Mouse (Mus musculus) forebrain, embryonic 16.5 days (tissue): ENCODE results near the gene Map2k6. TPM values are rescaled to one million over a fixed set of nuclear protein-coding genes. Genes with fewer than 3 reads are reported as not detected.
"Not testable (repeated sequence)": the region's sequence is repeated elsewhere in the genome, so short reads cannot be mapped to it uniquely, and the experiment has no call there.

Experiments
- ATAC-seq: fragments of 200-750 bp; cut with Nextera tagmentation; 2 replicates; pipeline ENCODE4 v1.8.0; 2017; ENCODE audit warnings: mild to moderate bottlenecking, moderate library complexity
- H3K27ac ChIP-seq: fragments of 300-500 bp; sonication (generic); 2 replicates; pipeline ENCODE4 v1.5.1; 2014; ENCODE audit warnings: low read length, control low read depth
- H3K27me3 ChIP-seq: fragments of 300-500 bp; sonication (generic); replicated peaks from 2 replicates; pipeline ENCODE4 v1.6.1; 2014; ENCODE audit warnings: low read length; ENCODE audit not compliant: control insufficient read depth, insufficient read depth
- H3K36me3 ChIP-seq: fragments of 300-500 bp; sonication (generic); 2 replicates; pipeline ENCODE4 v1.6.1; 2014; ENCODE audit not compliant: control insufficient read depth, insufficient read depth
- H3K4me1 ChIP-seq: fragments of 300-500 bp; sonication (generic); replicated peaks from 2 replicates; pipeline ENCODE4 v1.6.1; 2014; ENCODE audit warnings: low read length; ENCODE audit not compliant: control insufficient read depth, insufficient read depth
- H3K4me2 ChIP-seq: fragments of 300-500 bp; sonication (generic); 2 replicates; pipeline ENCODE4 v1.6.1; 2014; ENCODE audit warnings: mild to moderate bottlenecking, low read length, control low read depth
- H3K4me3 ChIP-seq: fragments of 300-500 bp; sonication (generic); replicated peaks from 2 replicates; pipeline ENCODE4 v1.5.1; 2014; ENCODE audit warnings: mild to moderate bottlenecking, low read length, control low read depth
- H3K9ac ChIP-seq: fragments of 300-500 bp; sonication (generic); replicated peaks from 2 replicates; pipeline ENCODE4 v1.6.1; 2014; ENCODE audit warnings: low read depth, low read length, control low read depth
- H3K9me3 ChIP-seq: fragments of 300-500 bp; sonication (generic); 2 replicates; pipeline ENCODE4 v1.6.1; 2016; ENCODE audit warnings: low read length; ENCODE audit not compliant: control insufficient read depth
- WGBS: fragments of 180-500 bp; shearing (Covaris S2); extraction: QIAGEN DNeasy Blood & Tissue Kit; methylation state at CpG from one replicate; pipeline ENCODE4 v1.1.7; 2014; 5-methylcytosine and 5-hydroxymethylcytosine counted together
- polyA plus RNA-seq: library from polyadenylated mRNA; unstranded; fragments of >200 nt; fragmentation: Nextera tagmentation; extraction: Ambion mirVana; gene quantifications from 2 replicates; pipeline ENCODE4 v1.2.1, GENCODE M21; 2015

Gene Map2k6
- 44.7 and 51.7 TPM in 2 replicates for polyA plus RNA-seq

DNA sequence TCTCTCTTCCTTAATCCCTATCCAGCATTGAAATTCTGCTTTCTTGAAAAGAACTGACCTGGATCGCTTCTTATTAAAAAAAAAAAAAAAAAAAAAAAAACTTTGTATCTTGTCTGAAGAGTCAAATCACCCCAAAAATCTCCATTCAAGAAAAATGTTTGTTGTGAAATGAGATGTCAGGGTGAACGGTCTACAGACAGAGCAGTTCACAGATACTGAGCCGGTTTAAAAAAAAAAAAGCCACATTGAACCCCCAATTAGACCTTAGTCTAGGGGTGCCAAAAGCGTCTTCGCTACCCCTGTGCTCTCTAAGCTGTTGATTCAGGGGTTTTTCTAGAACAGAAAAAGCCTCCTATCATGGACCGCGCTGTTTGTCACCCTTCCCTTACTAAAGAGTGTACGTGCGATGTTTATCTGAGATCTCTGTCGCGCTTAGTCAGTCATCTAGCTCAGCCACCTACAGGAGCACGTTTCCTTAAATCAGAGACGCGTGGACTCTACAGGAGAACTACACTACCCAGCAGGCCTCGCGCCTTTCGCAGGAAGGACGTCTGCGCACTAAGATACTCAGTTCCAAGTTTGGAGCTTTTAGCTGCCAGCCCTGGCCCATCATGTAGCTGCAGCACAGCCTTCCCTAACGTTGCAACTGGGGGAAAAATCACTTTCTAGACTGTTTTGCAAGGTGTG lies at the start of gene Map2k6:
TSS of gene Map2k6 (plus strand) at position 570 of the 687 bp plus-strand sequence.
- H3K9ac ChIP-seq: peak within 1 kb of the TSS; percentile 58
- H3K36me3 ChIP-seq: no peaks in the 10 kb centered on the region
- H3K27ac ChIP-seq: peak within 1 kb of the TSS; percentile 48
- no peaks in the 10 kb centered on the region for H3K9me3 ChIP-seq
- ATAC-seq: peak; percentile 97
- 9% methylated on average over 20 of the region's 20 CpGs for WGBS
- H3K4me2 ChIP-seq: peak within 1 kb of the TSS; percentile 75
- H3K4me1 ChIP-seq: peaks cover 31% of the 10 kb centered on the region
- no peaks in the 10 kb centered on the region for H3K27me3 ChIP-seq
- peak within 1 kb of the TSS; percentile 61 for H3K4me3 ChIP-seq

DNA sequence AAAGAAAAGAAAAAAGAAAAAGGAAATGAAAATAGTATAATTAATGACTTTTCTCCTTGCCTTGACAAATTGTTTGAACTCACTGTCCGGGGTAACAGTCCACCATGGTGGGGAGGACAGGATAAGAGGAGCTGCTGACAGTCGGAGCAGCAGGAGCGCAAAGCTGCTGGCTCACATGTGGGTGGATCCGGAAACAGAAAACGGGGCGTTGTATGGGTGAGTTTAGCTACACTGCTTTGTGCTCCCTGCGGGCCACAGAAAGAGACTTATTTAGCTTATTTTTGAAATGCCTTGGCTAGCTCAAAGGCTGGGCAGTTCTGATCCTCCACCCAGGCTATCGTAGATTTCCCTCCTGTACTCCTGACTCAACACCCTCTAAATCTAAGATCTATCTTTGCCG lies 44.7 kb upstream of the Map2k6 start:
- no peaks in the 10 kb centered on the region for H3K36me3 ChIP-seq
- no peaks in the 10 kb centered on the region for H3K9me3 ChIP-seq
- H3K4me3 ChIP-seq: no peak overlapping the region
- H3K27me3 ChIP-seq: no peaks in the 10 kb centered on the region
- ATAC-seq: no peak
- no peak overlapping the region for H3K9ac ChIP-seq
- no peak overlapping the region for H3K27ac ChIP-seq
- H3K4me1 ChIP-seq: no peaks in the 10 kb centered on the region
- 88% methylated on average over 9 of the region's 9 CpGs for WGBS
- no peak overlapping the region for H3K4me2 ChIP-seq

DNA sequence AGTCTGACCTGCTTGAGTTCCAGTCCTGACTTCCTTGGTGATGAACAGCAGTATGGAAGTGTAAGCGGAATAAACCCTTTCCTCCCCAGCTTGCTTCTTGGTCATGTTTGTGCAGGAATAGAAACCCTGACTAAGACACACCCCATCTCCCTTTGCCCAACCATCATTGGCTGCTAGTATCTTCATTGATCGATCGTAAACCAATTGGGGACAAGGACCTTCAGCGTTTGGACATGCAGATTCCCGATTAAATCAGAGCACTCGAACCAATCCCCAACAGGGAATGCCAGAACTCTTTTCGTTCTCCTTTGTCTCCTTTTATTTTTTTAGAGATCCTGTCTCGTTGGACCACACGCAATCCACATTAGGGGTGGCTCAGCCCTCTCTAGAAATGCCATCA lies 43.8 kb upstream of the Map2k6 start:
- not testable (repeated sequence) for H3K36me3 ChIP-seq, H3K4me3 ChIP-seq, H3K9ac ChIP-seq, H3K27ac ChIP-seq, H3K4me1 ChIP-seq, H3K9me3 ChIP-seq, H3K27me3 ChIP-seq, ATAC-seq, H3K4me2 ChIP-seq
- 86% methylated on average over 9 of the region's 9 CpGs for WGBS

DNA sequence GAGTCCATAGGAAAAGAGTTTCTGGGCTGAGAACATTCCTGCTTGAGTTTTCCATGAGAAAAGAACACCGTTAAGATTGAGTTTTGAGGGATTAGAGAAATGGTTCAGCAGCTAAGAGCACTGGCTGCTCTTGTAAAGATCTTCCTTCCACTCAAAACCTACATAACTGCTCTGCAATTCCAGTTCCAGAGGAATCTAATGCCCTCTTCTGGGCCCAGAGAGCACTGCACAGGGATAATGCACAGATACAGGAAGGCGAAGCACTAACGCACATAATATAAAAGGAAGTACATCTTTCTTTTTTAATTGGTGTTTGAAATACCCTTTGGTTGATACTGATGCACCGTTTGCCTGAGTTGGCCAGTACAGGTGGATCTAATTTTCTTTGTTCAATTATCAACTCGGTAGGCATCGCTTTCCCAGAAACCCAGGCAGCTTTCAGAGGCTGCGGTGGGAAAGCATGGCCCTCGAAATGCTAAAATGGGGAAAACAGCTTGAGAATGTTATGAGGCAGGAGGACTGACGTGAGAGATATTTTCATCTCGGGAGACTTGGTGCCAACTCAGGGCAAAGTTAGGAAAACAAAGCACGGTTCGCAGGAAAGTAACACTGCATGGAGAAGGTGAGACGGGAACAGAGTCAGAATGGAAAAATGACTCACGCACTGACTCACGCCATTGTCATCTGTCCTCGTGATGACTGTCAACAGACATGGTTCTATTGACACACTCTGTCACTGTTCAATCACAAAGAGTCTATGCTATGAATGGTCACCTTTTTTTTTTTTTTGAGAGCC lies 41.0 kb upstream of the Map2k6 start:
- WGBS: 74% methylated on average over 16 of the region's 16 CpGs

DNA sequence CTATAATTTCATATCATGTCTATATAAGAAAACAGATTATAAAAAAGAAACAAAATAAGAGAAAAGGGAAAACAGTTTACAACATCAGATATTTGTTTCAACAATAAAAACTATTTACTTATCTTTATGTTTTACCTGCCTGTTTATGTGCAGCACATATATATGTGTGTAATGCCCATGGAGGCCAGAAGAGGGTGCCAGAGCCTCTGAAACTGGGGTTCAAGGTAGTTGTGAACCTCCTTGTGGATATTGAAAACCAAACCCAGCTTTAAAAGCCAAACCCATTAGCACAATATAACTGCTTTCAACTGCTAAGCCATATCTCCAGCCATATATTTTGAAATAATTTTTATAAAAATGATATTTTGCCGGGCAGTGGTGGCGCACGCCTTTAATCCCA lies 33.9 kb upstream of the Map2k6 start:
- no peak overlapping the region for H3K4me2 ChIP-seq
- H3K4me1 ChIP-seq: no peaks in the 10 kb centered on the region
- no peaks in the 10 kb centered on the region for H3K36me3 ChIP-seq
- H3K4me3 ChIP-seq: no peak overlapping the region
- no peak for ATAC-seq
- no peaks in the 10 kb centered on the region for H3K9me3 ChIP-seq
- 74% methylated on average over 3 of the region's 3 CpGs for WGBS
- H3K27ac ChIP-seq: no peak overlapping the region
- no peaks in the 10 kb centered on the region for H3K27me3 ChIP-seq
- no peak overlapping the region for H3K9ac ChIP-seq

More for the DNA sequence above, 41.0 kb upstream of the Map2k6 start:
- no peaks in the 10 kb centered on the region for H3K36me3 ChIP-seq
- H3K4me1 ChIP-seq: no peaks in the 10 kb centered on the region
- H3K4me2 ChIP-seq: no peak overlapping the region
- H3K27ac ChIP-seq: no peak overlapping the region
- 0 out of 2 replicates have a peak, but pooled peaks cover 2% of the 10 kb centered on the region for H3K9me3 ChIP-seq
- no peaks in the 10 kb centered on the region for H3K27me3 ChIP-seq
- ATAC-seq: no peak
- no peak overlapping the region for H3K9ac ChIP-seq
- H3K4me3 ChIP-seq: no peak overlapping the region

DNA sequence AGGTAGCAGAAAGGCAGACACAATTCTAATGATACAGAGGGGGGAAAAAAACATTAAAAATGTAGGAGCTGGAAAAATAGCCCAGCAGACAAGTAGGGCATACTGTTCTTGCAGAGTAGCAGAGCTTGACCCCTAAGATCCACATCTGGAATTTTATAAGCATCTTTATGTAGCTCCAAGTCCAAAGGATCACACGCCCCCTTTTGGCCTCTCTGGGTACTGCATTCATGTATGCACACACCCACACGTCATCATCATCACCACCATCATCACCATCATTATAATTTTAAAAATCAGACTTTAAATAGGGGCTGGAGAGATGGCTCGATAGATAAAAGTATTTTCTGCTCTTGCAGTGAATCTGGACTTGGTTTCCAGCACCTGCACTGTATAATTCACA lies 32.0 kb upstream of the Map2k6 start:
- H3K9me3 ChIP-seq: no peaks in the 10 kb centered on the region
- no peak overlapping the region for H3K4me3 ChIP-seq
- 78% methylated on average over 3 of the region's 3 CpGs for WGBS
- H3K27ac ChIP-seq: no peak overlapping the region
- no peak for ATAC-seq
- no peak overlapping the region for H3K9ac ChIP-seq
- H3K4me1 ChIP-seq: no peaks in the 10 kb centered on the region
- H3K4me2 ChIP-seq: no peak overlapping the region
- H3K27me3 ChIP-seq: no peaks in the 10 kb centered on the region
- no peaks in the 10 kb centered on the region for H3K36me3 ChIP-seq

DNA sequence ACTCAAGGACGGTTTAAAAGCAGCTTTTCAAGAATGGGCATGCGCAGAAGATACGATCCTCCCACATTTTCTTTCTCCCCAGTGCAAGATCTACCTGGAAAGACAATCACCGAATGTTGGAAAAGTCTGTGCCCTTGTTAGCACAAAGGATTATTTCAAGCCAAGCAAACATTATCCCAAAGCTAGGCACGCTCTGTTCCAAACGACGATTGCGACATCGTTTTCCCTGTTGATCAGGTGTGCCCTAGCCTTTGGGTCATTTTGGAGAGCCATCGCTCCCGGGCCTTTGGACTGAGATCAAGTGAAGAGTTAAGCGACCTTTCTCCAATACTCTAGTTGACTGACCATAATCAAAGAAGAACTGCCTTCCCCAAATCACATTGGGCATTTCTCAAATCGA lies 31.3 kb upstream of the Map2k6 start:
- H3K4me3 ChIP-seq: no peak overlapping the region
- H3K36me3 ChIP-seq: no peaks in the 10 kb centered on the region
- H3K9ac ChIP-seq: no peak overlapping the region
- ATAC-seq: no peak
- no peaks in the 10 kb centered on the region for H3K4me1 ChIP-seq
- no peaks in the 10 kb centered on the region for H3K27me3 ChIP-seq
- no peak overlapping the region for H3K4me2 ChIP-seq
- 95% methylated on average over 13 of the region's 13 CpGs for WGBS
- no peaks in the 10 kb centered on the region for H3K9me3 ChIP-seq
- no peak overlapping the region for H3K27ac ChIP-seq

DNA sequence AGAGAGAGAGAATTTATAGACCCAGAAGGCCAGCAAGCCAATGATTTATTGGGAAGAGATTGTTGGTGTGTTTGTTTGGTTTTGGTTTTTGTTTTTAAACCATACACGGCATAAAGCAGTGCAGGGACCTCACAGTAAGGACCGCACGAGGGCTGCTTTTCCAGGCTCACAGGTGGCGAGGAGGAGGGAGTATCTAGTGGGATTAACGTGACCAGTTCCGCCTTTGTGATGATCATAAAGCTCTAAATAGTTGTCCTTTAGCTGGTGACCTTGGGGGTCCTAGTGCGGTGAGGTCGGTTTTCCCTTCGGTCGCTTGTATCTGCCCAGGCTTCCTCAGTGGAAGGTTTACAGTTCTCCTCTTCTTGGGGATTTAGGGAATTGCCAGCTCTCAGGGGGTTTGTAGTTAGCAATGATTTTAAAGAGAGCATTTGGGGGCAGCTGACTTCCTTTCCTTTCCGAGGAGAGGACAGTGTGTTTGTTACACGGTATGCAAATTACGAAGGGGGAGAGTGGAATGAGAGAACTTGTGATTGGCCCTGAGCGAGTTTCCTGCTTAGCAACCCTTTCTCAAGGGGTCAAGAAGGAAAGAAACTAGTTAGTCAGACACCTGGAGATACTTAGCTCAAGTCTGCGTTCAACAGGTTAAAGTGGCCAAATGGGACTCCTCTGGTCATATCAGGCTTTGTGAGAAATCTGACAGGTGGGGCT lies 29.5 kb upstream of the Map2k6 start:
- H3K27ac ChIP-seq: no peak overlapping the region
- H3K9me3 ChIP-seq: no peaks in the 10 kb centered on the region
- 23% methylated on average over 15 of the region's 15 CpGs for WGBS
- H3K4me3 ChIP-seq: no peak overlapping the region
- H3K27me3 ChIP-seq: no peaks in the 10 kb centered on the region
- H3K4me1 ChIP-seq: no peaks in the 10 kb centered on the region
- ATAC-seq: no peak
- no peak overlapping the region for H3K9ac ChIP-seq
- no peaks in the 10 kb centered on the region for H3K36me3 ChIP-seq
- no peak overlapping the region for H3K4me2 ChIP-seq

DNA sequence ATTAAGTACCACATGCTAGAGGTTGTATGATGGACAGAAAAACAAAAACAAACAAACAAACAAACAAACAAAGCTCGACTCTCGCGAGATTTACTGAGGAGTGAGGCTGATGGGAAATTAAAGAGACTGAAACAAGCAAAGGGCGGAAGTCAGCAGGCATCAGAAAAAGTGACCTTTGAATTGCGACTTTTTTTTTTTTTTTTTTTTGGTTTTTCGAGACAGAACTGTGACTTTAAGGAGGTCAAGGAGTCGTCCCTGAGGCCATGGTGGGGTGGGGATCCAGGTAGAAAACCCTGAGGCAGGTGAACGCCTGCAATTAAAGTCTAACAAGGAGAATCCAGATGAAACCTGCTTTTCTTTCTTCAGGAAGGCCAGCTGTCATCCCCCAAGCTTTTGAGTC lies 27.1 kb upstream of the Map2k6 start:
- no peak overlapping the region for H3K4me3 ChIP-seq
- WGBS: 64% methylated on average over 8 of the region's 8 CpGs

More for the DNA sequence above, 27.1 kb upstream of the Map2k6 start:
- no peak overlapping the region for H3K4me2 ChIP-seq
- H3K9me3 ChIP-seq: no peaks in the 10 kb centered on the region
- H3K4me1 ChIP-seq: no peaks in the 10 kb centered on the region
- H3K9ac ChIP-seq: no peak overlapping the region
- H3K27me3 ChIP-seq: no peaks in the 10 kb centered on the region
- H3K36me3 ChIP-seq: no peaks in the 10 kb centered on the region
- no peak for ATAC-seq
- no peak overlapping the region for H3K27ac ChIP-seq
